Mouse (Mus musculus): ENCODE results near the gene BC034090. TPM values are rescaled to one million over a fixed set of nuclear protein-coding genes. Genes with fewer than 3 reads are reported as not detected.

The BC034090 gene
- total and polyA plus RNA-seq, 2 experiments from 2014 or later: 3.7 to 16.1 TPM

DNA sequence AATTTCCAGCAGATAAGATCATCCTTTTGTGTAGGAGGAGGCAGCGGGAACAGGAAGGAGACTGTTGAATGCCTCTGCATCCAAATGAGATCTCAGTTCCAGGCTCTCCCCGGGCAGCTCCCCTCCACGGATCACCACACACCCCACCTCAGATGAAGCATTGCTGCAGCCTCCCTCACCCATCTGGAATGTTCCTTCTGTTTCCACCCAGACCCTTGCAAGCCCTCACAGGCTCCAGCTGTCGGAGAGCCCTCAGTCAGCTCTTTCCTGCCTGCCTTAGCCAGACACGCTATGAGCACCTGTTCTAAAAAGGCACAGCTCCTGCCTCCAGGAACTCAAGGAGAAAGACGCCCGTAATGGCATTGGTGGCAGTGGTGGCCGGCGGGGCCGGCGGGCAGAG is 6.9 kb downstream of the BC034090 start:
- WGBS: 62% methylated on average over 11 of the region's 11 CpGs
- no peak for TF ChIP-seq CTCF (IDR thresholded peaks at IDR 0.05; ENCODE audit: low read depth)
- no peaks in the 10 kb centered on the region for H3K36me3 ChIP-seq (ENCODE audit: insufficient read depth, low read length)
- DNase-seq (ENCODE audit: low spot score) (no peak), ATAC-seq (no peak)
- H3K27ac ChIP-seq: peak overlapping the region; percentile 28; the same call in 1 of the 2 replicates
- H3K9ac ChIP-seq (replicated peaks; ENCODE audit: low read length): no peak overlapping the region
- no peaks in the 10 kb centered on the region for H3K27me3 ChIP-seq (ENCODE audit: insufficient read depth, low read length)
- no peak overlapping the region for H3K4me3 ChIP-seq (ENCODE audit: low read length)
- peaks cover 20% of the 10 kb centered on the region for H3K4me1 ChIP-seq (ENCODE audit: insufficient read depth, low read length)
- no peaks in the 10 kb centered on the region for H3K9me3 ChIP-seq (ENCODE audit: low read length)
- H3K4me2 ChIP-seq (ENCODE audit: low read depth, low read length): no peak overlapping the region

DNA sequence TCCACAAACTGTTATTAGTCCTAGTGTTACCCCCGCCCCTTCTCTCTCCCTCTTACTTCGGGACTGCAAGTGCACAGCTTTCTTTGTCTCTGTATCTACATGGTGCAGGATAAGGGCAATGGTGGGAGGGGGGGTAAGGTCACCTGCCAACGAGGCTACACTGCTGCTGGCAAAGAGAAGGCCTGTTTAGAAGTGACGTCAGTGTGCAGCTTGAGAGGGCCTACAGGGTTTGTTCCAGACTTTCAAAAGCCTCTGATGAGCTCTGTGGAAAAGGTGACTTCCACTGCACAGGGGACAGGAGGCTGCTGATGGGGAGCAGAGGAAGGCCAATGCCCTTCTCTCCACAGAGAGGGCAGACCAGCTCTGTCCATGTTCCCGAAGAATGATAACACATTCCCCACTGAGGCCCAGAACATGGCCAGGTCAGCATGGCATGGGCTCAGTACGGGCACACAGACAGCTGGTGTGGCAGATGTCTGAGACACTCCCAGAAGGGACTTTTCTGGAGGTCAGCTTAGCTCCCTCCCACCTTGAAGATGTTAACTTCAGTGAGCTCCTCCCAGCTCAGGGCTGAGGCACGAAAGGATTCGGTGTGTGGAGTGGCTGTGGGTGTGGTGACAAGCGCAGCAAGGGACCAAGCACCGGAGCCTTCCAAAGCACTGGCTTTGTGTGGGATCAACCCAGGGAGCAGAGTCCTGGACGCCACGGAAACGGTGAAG is 7.8 kb downstream of the BC034090 start:
- Histone ChIP-seq H3K4me3 (ENCODE audit: low read length) (no peak overlapping the region), H3K9ac (replicated peaks; ENCODE audit: low read length) (no peak overlapping the region), H3K27me3 (ENCODE audit: insufficient read depth, low read length) (no peaks in the 10 kb centered on the region), H3K9me3 (ENCODE audit: low read length) (no peaks in the 10 kb centered on the region), H3K4me2 (ENCODE audit: low read depth, low read length) (no peak overlapping the region), H3K27ac (peak overlapping the region; percentile 28), H3K36me3 (ENCODE audit: insufficient read depth, low read length) (no peaks in the 10 kb centered on the region), H3K4me1 (ENCODE audit: insufficient read depth, low read length) (peaks cover 20% of the 10 kb centered on the region)
- ATAC-seq (no peak), DNase-seq (ENCODE audit: low spot score) (no peak)
- 35% methylated on average over 13 of the region's 13 CpGs for WGBS
- TF ChIP-seq CTCF (IDR thresholded peaks at IDR 0.05; ENCODE audit: low read depth): no peak

DNA sequence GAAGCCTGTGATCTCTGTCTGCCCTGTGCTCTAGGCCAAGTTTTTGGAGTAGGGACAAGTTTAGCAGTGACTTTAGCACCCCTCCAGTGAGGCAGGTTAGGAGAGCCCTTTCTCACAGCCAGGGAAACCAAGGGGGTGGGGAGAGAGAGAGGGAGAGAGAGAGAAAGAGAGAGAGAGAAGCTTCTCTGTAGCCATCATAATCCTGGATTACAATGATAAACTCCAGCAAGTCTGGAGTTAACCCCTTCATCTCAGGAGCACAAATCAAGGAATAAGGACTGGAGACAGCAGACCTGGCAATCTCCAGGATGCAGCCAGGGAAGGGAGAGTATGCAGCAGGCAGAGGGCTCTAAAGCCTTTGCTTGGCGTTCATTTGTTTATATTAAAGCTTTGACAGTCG is 8.6 kb downstream of the BC034090 start:
- Histone ChIP-seq H3K4me1 (ENCODE audit: insufficient read depth, low read length) (peaks cover 22% of the 10 kb centered on the region), H3K9ac (replicated peaks; ENCODE audit: low read length) (no peak overlapping the region), H3K9me3 (ENCODE audit: low read length) (no peaks in the 10 kb centered on the region), H3K4me3 (ENCODE audit: low read length) (no peak overlapping the region), H3K36me3 (ENCODE audit: insufficient read depth, low read length) (no peaks in the 10 kb centered on the region), H3K27ac (peak overlapping the region; percentile 28; the same call in 1 of the 2 replicates), H3K27me3 (ENCODE audit: insufficient read depth, low read length) (no peaks in the 10 kb centered on the region), H3K4me2 (ENCODE audit: low read depth, low read length) (no peak overlapping the region)
- no peak for ATAC-seq
- no peak for DNase-seq (ENCODE audit: low spot score)
- 26% methylated on average over 2 of the region's 2 CpGs for WGBS
- TF ChIP-seq CTCF (IDR thresholded peaks at IDR 0.05; ENCODE audit: low read depth): no peak

DNA sequence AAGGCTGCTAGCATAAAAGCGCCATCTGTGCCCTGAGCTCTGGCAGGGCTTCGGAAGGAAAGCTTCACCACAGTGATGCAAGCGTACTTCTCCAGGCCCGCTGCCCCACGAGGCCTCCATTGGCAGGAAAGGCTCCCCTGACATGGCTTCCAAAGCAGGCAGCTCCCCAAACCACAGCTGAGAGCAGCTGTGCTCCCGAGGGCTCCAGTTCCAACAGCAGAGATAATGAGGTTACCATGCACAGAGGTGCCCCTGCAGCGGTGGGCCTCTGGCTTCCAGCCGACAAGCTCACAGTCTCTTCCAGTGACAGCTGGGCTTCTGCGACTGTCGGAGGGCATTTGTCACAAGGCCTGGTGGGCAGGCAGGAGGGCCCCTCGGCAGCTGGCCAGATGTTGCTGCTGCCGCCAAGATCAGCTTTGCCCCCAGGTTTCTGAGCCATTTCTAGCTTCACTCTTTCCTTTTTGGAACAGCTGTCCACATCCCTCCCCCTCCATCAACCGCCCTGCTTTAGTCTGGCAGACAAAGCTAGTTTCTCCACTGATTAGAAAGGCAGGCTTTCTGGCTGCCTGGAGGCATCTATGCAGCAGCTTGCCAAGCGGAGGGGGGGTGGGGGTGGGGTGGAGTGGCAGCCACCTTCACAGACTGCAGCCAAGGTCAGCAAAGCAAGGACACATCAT is 10.2 kb downstream of the BC034090 start:
- Histone ChIP-seq H3K9ac (replicated peaks; ENCODE audit: low read length) (peak overlapping the region; percentile 13; the same call in 1 of the 2 replicates), H3K36me3 (ENCODE audit: insufficient read depth, low read length) (no peaks in the 10 kb centered on the region), H3K27me3 (ENCODE audit: insufficient read depth, low read length) (no peaks in the 10 kb centered on the region), H3K27ac (peak overlapping the region; percentile 90), H3K4me3 (ENCODE audit: low read length) (no peak overlapping the region), H3K4me1 (ENCODE audit: insufficient read depth, low read length) (peaks cover 35% of the 10 kb centered on the region), H3K4me2 (ENCODE audit: low read depth, low read length) (no peak overlapping the region), H3K9me3 (ENCODE audit: low read length) (no peaks in the 10 kb centered on the region)
- ATAC-seq (peak; percentile 65), DNase-seq (ENCODE audit: low spot score) (peak; percentile 80)
- 14% methylated on average over 14 of the region's 14 CpGs for WGBS
- no peak; the same call in 1 of the 2 replicates for TF ChIP-seq CTCF (IDR thresholded peaks at IDR 0.05; ENCODE audit: low read depth)

DNA sequence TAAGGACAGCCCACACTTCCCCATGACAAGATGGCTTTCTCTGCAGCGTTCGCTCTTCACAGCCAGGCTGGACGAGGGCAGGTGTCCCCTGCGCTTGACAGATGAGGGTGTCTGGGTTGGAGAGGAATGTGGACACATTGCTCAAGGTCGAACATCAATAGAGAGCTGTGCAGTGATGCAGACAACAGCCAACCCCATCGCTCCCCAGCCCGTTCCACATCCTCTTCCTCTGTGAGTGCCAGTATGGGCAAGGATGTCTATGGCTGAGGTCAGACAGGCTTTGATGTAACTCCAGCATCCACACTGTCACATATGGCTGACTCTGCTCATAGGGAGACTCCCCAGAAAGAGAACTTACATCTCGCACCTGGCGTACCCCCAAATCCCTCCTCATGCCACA is 10.9 kb downstream of the BC034090 start:
- H3K9ac ChIP-seq (replicated peaks; ENCODE audit: low read length): no peak overlapping the region; the same call in 1 of the 2 replicates

DNA sequence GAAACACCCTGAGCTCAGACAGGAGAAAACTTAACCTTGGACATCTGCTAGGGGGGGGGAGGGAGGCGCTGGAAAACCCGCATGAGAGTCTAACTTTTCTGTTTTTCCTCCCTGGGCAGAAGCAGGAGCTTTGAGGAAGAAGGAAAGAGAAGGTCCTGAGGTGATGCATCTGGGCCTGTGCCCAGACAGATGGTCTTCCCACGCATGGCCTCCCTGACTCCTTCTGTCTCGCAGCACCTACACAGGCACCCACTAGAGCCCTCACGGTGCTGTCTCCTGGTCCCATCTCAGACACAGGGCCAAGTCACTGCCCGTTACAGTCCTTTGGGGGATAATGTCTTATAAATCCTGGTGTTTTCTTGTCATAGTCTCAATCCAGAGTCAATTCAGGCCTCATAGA is 11.5 kb downstream of the BC034090 start:
- no peaks in the 10 kb centered on the region for H3K27me3 ChIP-seq (ENCODE audit: insufficient read depth, low read length)
- no peak for TF ChIP-seq CTCF (IDR thresholded peaks at IDR 0.05; ENCODE audit: low read depth)
- no peaks in the 10 kb centered on the region for H3K9me3 ChIP-seq (ENCODE audit: low read length)
- no peak for DNase-seq (ENCODE audit: low spot score)
- 50% methylated on average over 6 of the region's 6 CpGs for WGBS
- no peak overlapping the region for H3K9ac ChIP-seq (replicated peaks; ENCODE audit: low read length)
- no peak overlapping the region for H3K4me3 ChIP-seq (ENCODE audit: low read length)
- peaks cover 35% of the 10 kb centered on the region for H3K4me1 ChIP-seq (ENCODE audit: insufficient read depth, low read length)
- H3K4me2 ChIP-seq (ENCODE audit: low read depth, low read length): no peak overlapping the region
- ATAC-seq: no peak
- H3K27ac ChIP-seq: peak overlapping the region; percentile 90
- no peaks in the 10 kb centered on the region for H3K36me3 ChIP-seq (ENCODE audit: insufficient read depth, low read length)

More for the DNA sequence above, 10.9 kb downstream of the BC034090 start:
- no peak for TF ChIP-seq CTCF (IDR thresholded peaks at IDR 0.05; ENCODE audit: low read depth)
- DNase-seq (ENCODE audit: low spot score) (no peak), ATAC-seq (no peak)
- Histone ChIP-seq H3K9me3 (ENCODE audit: low read length) (no peaks in the 10 kb centered on the region), H3K4me2 (ENCODE audit: low read depth, low read length) (no peak overlapping the region), H3K27me3 (ENCODE audit: insufficient read depth, low read length) (no peaks in the 10 kb centered on the region), H3K4me3 (ENCODE audit: low read length) (no peak overlapping the region), H3K36me3 (ENCODE audit: insufficient read depth, low read length) (no peaks in the 10 kb centered on the region), H3K4me1 (ENCODE audit: insufficient read depth, low read length) (peaks cover 35% of the 10 kb centered on the region), H3K27ac (peak overlapping the region; percentile 90)
- 55% methylated on average over 9 of the region's 9 CpGs for WGBS

All from hindbrain, postnatal 0 days (tissue).